Mouse (Mus musculus): ENCODE results near the gene Plac8. TPM values are rescaled to one million over a fixed set of nuclear protein-coding genes. Genes with fewer than 3 reads are reported as not detected.

The Plac8 gene
- polyA plus RNA-seq, 1 experiment from 2014 or later, result 5.5 TPM

DNA sequence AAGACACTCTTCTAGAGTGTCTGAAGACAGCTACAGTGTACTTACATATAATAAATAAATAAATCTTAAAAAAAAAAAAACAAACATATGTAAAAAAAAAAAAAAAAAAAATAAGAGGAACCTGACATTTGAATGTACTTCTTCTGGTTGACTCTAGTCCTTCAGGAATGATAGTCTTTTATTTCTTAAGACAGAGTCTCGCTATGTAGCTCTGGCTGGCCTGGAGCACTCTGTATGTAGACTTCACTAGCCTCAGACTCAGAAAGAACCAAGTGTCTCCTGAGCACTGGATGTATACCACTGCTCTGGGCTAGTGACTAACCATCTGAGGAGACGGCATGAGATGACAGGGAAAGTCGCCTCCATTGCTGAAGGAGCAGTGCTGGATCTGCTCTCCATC lies 13.6 kb upstream of the Plac8 start:
- no peak for ATAC-seq (replicated peaks; ENCODE audit: insufficient number of reproducible peaks, low FRiP score, low TSS enrichment, low read depth)
- Histone ChIP-seq H3K9me3 (replicated peaks; ENCODE audit: control insufficient read depth, low read length) (no peaks in the 10 kb centered on the region), H3K27ac (replicated peaks; ENCODE audit: low read depth, low read length) (no peak overlapping the region), H3K4me2 (ENCODE audit: low read depth, low read length) (no peak overlapping the region), H3K4me3 (ENCODE audit: low read depth, low read length) (no peak overlapping the region), H3K9ac (replicated peaks; ENCODE audit: low read length) (no peak overlapping the region), H3K27me3 (ENCODE audit: control insufficient read depth, insufficient read depth, low read length) (no peaks in the 10 kb centered on the region), H3K36me3 (replicated peaks; ENCODE audit: control insufficient read depth, insufficient read depth, low read depth, low read length) (no peaks in the 10 kb centered on the region), H3K4me1 (ENCODE audit: control insufficient read depth, insufficient read depth, low read length) (no peaks in the 10 kb centered on the region)
- WGBS, result 96% methylated on average over 3 of the region's 3 CpGs
- DNase-seq (ENCODE audit: low spot score), result no peak

DNA sequence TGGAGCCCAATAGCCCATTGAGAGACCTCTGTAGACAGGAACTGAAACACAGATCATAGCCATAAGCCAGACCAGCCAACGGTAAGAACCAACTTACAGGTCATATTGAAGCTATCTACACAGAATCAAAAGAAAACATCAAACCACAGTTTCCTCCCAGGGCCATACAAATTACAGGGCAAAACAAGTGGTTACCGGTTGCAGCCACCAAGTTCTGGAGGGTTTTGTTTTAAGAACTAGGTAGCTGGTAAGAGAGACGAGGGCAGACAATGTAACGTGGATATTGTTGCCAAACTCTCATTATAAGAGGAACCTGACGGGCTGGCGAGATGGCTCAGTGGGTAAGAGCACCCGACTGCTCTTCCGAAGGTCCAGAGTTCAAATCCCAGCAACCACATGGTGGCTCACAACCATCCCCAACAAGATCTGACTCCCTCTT lies 13.2 kb upstream of the Plac8 start:
- H3K36me3 ChIP-seq (replicated peaks; ENCODE audit: control insufficient read depth, insufficient read depth, low read depth, low read length), result no peaks in the 10 kb centered on the region
- DNase-seq (ENCODE audit: low spot score), result no peak
- H3K9me3 ChIP-seq (replicated peaks; ENCODE audit: control insufficient read depth, low read length), result no peaks in the 10 kb centered on the region
- no peak overlapping the region for H3K4me2 ChIP-seq (ENCODE audit: low read depth, low read length)
- H3K9ac ChIP-seq (replicated peaks; ENCODE audit: low read length), result no peak overlapping the region
- H3K27me3 ChIP-seq (ENCODE audit: control insufficient read depth, insufficient read depth, low read length), result no peaks in the 10 kb centered on the region
- WGBS, result 89% methylated on average over 8 of the region's 8 CpGs
- ATAC-seq (replicated peaks; ENCODE audit: insufficient number of reproducible peaks, low FRiP score, low TSS enrichment, low read depth), result no peak
- no peak overlapping the region for H3K27ac ChIP-seq (replicated peaks; ENCODE audit: low read depth, low read length)
- no peaks in the 10 kb centered on the region for H3K4me1 ChIP-seq (ENCODE audit: control insufficient read depth, insufficient read depth, low read length)
- no peak overlapping the region for H3K4me3 ChIP-seq (ENCODE audit: low read depth, low read length)

DNA sequence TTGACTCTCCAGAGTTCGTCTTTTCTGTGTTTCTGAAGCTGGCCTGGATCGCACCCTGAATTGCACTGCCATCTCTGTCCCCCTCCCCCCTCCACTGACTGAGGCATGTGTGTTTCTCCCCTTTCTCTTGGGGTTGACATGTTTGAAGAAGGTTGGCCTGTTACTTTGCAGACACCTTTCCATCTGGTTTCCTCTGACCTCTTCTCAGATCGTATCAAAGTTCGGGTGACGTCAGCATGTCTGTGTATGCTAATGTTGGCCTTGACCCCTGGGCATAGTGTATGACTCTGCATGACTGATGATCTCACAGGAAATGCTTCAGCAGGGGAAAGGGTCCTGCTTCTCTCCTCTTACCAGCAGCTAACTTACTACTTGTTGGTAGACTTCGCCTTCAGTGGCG lies 11.0 kb upstream of the Plac8 start:
- Histone ChIP-seq H3K9me3 (replicated peaks; ENCODE audit: control insufficient read depth, low read length) (no peaks in the 10 kb centered on the region), H3K4me2 (ENCODE audit: low read depth, low read length) (no peak overlapping the region), H3K36me3 (replicated peaks; ENCODE audit: control insufficient read depth, insufficient read depth, low read depth, low read length) (no peaks in the 10 kb centered on the region), H3K9ac (replicated peaks; ENCODE audit: low read length) (no peak overlapping the region), H3K27ac (replicated peaks; ENCODE audit: low read depth, low read length) (no peak overlapping the region), H3K4me3 (ENCODE audit: low read depth, low read length) (no peak overlapping the region), H3K4me1 (ENCODE audit: control insufficient read depth, insufficient read depth, low read length) (no peaks in the 10 kb centered on the region), H3K27me3 (ENCODE audit: control insufficient read depth, insufficient read depth, low read length) (no peaks in the 10 kb centered on the region)
- WGBS, result 82% methylated on average over 7 of the region's 7 CpGs
- ATAC-seq (replicated peaks; ENCODE audit: insufficient number of reproducible peaks, low FRiP score, low TSS enrichment, low read depth) (no peak), DNase-seq (ENCODE audit: low spot score) (peak; percentile 16)

DNA sequence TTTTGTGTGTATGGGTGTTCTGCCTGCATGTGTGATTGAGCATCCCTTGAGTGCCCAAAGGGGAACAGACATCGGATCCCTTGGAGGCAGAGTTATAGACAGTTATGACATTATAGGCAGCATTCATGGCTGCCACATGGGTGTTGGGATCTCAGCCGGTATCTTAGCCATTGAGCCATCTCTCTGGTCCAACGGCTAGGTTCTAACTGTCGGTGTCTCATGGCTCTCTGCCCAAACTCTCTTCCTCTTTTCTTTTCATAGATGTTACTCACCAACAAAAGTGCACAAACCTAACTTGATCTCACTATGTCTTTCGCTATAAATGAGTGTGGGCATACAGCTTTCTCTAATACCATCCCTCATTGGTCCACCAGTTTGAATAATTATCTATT lies 10.4 kb upstream of the Plac8 start:
- H3K4me2 ChIP-seq (ENCODE audit: low read depth, low read length), result no peak overlapping the region
- 92% methylated on average over 5 of the region's 5 CpGs for WGBS
- H3K9ac ChIP-seq (replicated peaks; ENCODE audit: low read length), result no peak overlapping the region
- no peak overlapping the region for H3K27ac ChIP-seq (replicated peaks; ENCODE audit: low read depth, low read length)
- no peaks in the 10 kb centered on the region for H3K36me3 ChIP-seq (replicated peaks; ENCODE audit: control insufficient read depth, insufficient read depth, low read depth, low read length)
- H3K4me3 ChIP-seq (ENCODE audit: low read depth, low read length), result no peak overlapping the region
- ATAC-seq (replicated peaks; ENCODE audit: insufficient number of reproducible peaks, low FRiP score, low TSS enrichment, low read depth), result no peak
- no peaks in the 10 kb centered on the region for H3K27me3 ChIP-seq (ENCODE audit: control insufficient read depth, insufficient read depth, low read length)
- no peaks in the 10 kb centered on the region for H3K4me1 ChIP-seq (ENCODE audit: control insufficient read depth, insufficient read depth, low read length)
- DNase-seq (ENCODE audit: low spot score), result no peak
- no peaks in the 10 kb centered on the region for H3K9me3 ChIP-seq (replicated peaks; ENCODE audit: control insufficient read depth, low read length)

DNA sequence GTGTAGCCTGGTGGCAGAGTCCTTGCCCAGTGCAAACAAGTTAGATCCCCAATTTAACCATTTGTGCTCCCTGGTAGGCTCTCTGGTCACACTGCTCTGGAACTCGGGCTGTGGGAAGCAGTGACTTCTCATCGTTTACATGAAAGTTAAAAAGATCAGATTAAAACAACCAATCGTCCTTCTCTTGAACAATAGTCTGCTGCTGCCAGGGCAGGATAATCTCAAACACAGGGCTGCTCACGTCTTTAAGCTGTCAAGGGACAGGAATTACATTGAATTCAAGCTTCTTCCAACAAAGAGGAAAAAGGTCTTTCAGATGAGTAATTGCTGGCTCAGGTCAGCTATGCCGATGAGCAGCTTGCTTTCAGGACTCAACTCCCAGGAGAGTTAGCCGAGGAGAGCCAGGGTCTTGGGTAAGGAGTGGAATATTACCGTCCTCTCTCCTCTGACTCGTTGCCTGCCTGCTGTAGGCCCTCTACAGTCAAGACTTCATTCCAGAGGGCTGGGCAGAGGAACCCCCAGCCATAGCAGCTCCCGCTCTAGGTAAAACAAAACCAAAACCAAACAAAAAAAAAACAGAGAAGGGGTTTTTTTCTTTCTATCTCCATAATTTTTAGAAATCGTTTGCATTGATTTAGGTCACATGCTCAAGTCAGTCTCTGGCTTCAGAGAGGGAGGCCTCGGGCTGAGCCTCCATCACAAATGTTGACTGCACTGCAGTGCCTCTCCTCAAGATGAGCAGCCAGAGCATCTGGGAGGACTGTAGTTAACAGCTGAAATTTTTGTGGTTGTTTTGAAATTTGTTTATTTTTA lies 9.8 kb upstream of the Plac8 start:
- ATAC-seq (replicated peaks; ENCODE audit: insufficient number of reproducible peaks, low FRiP score, low TSS enrichment, low read depth), result no peak
- Histone ChIP-seq H3K4me1 (ENCODE audit: control insufficient read depth, insufficient read depth, low read length) (no peaks in the 10 kb centered on the region), H3K4me2 (ENCODE audit: low read depth, low read length) (no peak overlapping the region)

DNA sequence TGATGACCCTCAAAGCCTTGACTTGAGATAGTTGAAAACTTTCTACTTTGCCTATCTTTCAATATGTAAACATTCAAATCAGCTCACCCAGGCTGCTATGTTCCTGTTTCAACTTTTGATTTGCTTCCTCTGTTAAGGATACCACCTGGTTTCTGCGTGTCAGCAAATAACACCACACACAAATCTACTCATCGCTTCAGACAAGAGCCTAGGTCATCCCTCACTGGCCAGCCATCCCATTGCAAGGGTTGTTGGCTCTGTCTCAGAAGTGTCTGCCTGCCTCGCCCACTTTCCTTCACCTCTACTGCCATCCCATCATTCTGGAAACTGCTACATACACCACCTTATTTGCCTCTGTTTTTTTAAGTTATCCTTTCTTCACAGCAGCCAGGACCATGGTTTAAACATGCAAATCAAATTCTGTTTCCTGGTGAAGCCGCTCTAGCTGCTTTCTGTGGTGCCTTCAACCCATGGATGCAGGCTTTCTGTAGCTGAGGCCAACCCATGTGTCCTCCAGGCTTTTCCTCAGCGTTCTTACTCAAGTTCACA lies 6.9 kb upstream of the Plac8 start:
- WGBS, result 83% methylated on average over 5 of the region's 5 CpGs
- no peak for ATAC-seq (replicated peaks; ENCODE audit: insufficient number of reproducible peaks, low FRiP score, low TSS enrichment, low read depth)
- H3K9me3 ChIP-seq (replicated peaks; ENCODE audit: control insufficient read depth, low read length), result no peaks in the 10 kb centered on the region
- no peak overlapping the region for H3K4me3 ChIP-seq (ENCODE audit: low read depth, low read length)
- H3K4me2 ChIP-seq (ENCODE audit: low read depth, low read length), result no peak overlapping the region
- no peak overlapping the region for H3K9ac ChIP-seq (replicated peaks; ENCODE audit: low read length)
- DNase-seq (ENCODE audit: low spot score), result no peak
- no peaks in the 10 kb centered on the region for H3K27me3 ChIP-seq (ENCODE audit: control insufficient read depth, insufficient read depth, low read length)
- no peak overlapping the region for H3K27ac ChIP-seq (replicated peaks; ENCODE audit: low read depth, low read length)
- H3K36me3 ChIP-seq (replicated peaks; ENCODE audit: control insufficient read depth, insufficient read depth, low read depth, low read length), result no peaks in the 10 kb centered on the region
- no peaks in the 10 kb centered on the region for H3K4me1 ChIP-seq (ENCODE audit: control insufficient read depth, insufficient read depth, low read length)

More for the DNA sequence above, 9.8 kb upstream of the Plac8 start:
- H3K9ac ChIP-seq (replicated peaks; ENCODE audit: low read length), result no peak overlapping the region
- DNase-seq (ENCODE audit: low spot score), result no peak
- no peak overlapping the region for H3K27ac ChIP-seq (replicated peaks; ENCODE audit: low read depth, low read length)
- 68% methylated on average over 11 of the region's 11 CpGs for WGBS
- no peaks in the 10 kb centered on the region for H3K27me3 ChIP-seq (ENCODE audit: control insufficient read depth, insufficient read depth, low read length)
- no peak overlapping the region for H3K4me3 ChIP-seq (ENCODE audit: low read depth, low read length)
- H3K36me3 ChIP-seq (replicated peaks; ENCODE audit: control insufficient read depth, insufficient read depth, low read depth, low read length), result no peaks in the 10 kb centered on the region
- H3K9me3 ChIP-seq (replicated peaks; ENCODE audit: control insufficient read depth, low read length), result no peaks in the 10 kb centered on the region

DNA sequence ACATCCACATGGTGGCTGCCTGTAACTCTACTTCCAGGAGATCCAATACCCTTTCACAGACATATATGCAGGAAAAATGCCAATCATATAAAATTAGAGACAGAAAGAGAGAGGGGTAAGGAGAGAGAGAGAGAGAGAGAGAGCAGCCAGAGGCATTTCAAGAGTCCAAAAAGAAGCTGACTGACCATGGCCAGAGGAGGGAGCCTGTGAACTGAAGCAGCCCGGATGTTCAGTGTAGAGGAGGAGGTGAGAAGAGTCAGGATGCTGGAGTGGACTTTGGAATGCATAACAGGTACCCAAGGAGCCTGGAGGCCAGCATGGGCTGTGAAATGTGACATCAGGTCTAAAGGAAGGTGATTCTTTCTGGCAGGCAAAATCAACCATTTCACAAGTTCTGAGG lies 2.7 kb upstream of the Plac8 start:
- WGBS, result 67% methylated on average over 1 of the region's 1 CpGs

DNA sequence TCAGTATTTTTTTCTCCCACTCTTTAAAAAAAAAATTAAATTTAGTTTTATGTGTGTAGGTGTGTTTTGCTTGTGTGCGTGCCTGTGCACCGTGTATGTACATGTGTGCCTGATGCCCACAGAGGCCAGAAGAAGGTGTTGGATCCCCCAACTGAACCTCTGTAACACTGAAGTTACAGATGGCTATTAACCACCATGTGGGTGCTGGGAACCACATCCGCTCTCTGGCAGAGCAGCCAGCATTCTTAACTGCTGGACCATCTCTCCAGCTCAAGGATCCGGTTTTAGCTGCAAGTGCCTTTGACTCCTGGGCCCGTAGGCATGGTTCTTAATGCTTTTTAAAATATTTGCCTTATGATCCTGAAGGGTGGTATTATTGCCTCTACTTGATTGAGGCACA lies 1.2 kb upstream of the Plac8 start:
- DNase-seq (ENCODE audit: low spot score), result no peak
- no peak overlapping the region for H3K9ac ChIP-seq (replicated peaks; ENCODE audit: low read length)
- 88% methylated on average over 5 of the region's 5 CpGs for WGBS
- H3K27ac ChIP-seq (replicated peaks; ENCODE audit: low read depth, low read length), result no peak overlapping the region
- no peaks in the 10 kb centered on the region for H3K36me3 ChIP-seq (replicated peaks; ENCODE audit: control insufficient read depth, insufficient read depth, low read depth, low read length)
- no peak for ATAC-seq (replicated peaks; ENCODE audit: insufficient number of reproducible peaks, low FRiP score, low TSS enrichment, low read depth)
- H3K27me3 ChIP-seq (ENCODE audit: control insufficient read depth, insufficient read depth, low read length), result no peaks in the 10 kb centered on the region
- no peak overlapping the region for H3K4me2 ChIP-seq (ENCODE audit: low read depth, low read length)
- no peak overlapping the region for H3K4me3 ChIP-seq (ENCODE audit: low read depth, low read length)
- no peaks in the 10 kb centered on the region for H3K9me3 ChIP-seq (replicated peaks; ENCODE audit: control insufficient read depth, low read length)
- no peaks in the 10 kb centered on the region for H3K4me1 ChIP-seq (ENCODE audit: control insufficient read depth, insufficient read depth, low read length)

More for the DNA sequence above, 2.7 kb upstream of the Plac8 start:
- Histone ChIP-seq H3K27ac (replicated peaks; ENCODE audit: low read depth, low read length) (no peak overlapping the region), H3K36me3 (replicated peaks; ENCODE audit: control insufficient read depth, insufficient read depth, low read depth, low read length) (no peaks in the 10 kb centered on the region), H3K4me1 (ENCODE audit: control insufficient read depth, insufficient read depth, low read length) (no peaks in the 10 kb centered on the region), H3K4me3 (ENCODE audit: low read depth, low read length) (no peak overlapping the region), H3K9ac (replicated peaks; ENCODE audit: low read length) (no peak overlapping the region), H3K4me2 (ENCODE audit: low read depth, low read length) (no peak overlapping the region), H3K9me3 (replicated peaks; ENCODE audit: control insufficient read depth, low read length) (no peaks in the 10 kb centered on the region), H3K27me3 (ENCODE audit: control insufficient read depth, insufficient read depth, low read length) (no peaks in the 10 kb centered on the region)
- no peak for ATAC-seq (replicated peaks; ENCODE audit: insufficient number of reproducible peaks, low FRiP score, low TSS enrichment, low read depth)
- DNase-seq (ENCODE audit: low spot score), result no peak
